In the genomic region with DNA sequence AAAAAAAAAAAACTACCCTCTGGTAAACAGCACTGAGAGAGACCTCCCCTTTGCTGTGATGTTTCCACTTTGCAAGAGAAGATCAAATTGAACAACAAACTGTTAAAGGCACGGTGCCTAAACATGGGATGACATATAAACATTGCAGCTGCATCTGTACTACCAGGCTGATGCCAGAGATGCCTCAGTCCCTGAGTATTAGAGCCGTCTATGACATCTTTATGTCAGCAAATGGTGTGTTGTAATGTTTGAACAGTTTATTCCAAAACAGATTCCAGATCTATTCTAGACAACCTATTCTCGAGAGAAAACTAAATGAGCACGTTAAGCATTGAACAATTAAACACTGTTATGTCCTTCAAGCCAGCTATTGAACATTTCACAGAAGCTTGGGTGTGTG, we compare ENCODE assay signal across 18 mouse cellular contexts.
DNase-seq lines count a peak whose midpoint lies in the region; ATAC-seq and TF ChIP-seq lines count a peak whose summit lies in the region.
"Had no signal": no experiment of that assay in that cellular context is flagged by ENCODE, and none has a peak within 500 bp of the region (broad histone marks: within the 10 kb centered on the region; RNA-seq: fewer than 3 reads in every experiment).

No protein-coding gene starts in this region.

- no peaks in the 10 kb centered on the region for H3K36me3 ChIP-seq in intestine, embryonic 14.5 days (ENCODE audit: control insufficient read depth, insufficient read depth, low read length)
- H3K36me3 ChIP-seq in intestine, embryonic 15.5 days, result no peaks in the 10 kb centered on the region
- no peaks in the 10 kb centered on the region for H3K36me3 ChIP-seq in lung, embryonic 16.5 days (ENCODE audit: control insufficient read depth, insufficient read depth, low read length)
- H3K36me3 ChIP-seq: forebrain, embryonic 12.5 days; liver, embryonic 15.5 days; midbrain, embryonic 10.5 days had no signal

- 54% methylated on average over 4 of the region's 4 CpGs for WGBS in intestine, embryonic 14.5 days
- WGBS in intestine, embryonic 15.5 days, result 49% methylated on average over 4 of the region's 4 CpGs
- 39% methylated on average over 4 of the region's 4 CpGs for WGBS in lung, embryonic 16.5 days
- WGBS in lung, adult 2 months, result 33% methylated on average over 4 of the region's 4 CpGs

- no peaks in the 10 kb centered on the region for H3K4me1 ChIP-seq in intestine, embryonic 14.5 days (replicated peaks; ENCODE audit: control insufficient read depth, insufficient read depth, low read length)
- H3K4me1 ChIP-seq in intestine, embryonic 15.5 days (replicated peaks), result no peaks in the 10 kb centered on the region
- H3K4me1 ChIP-seq in lung, embryonic 16.5 days (replicated peaks; ENCODE audit: control insufficient read depth, insufficient read depth, low read length), result peaks cover 10% of the 10 kb centered on the region
- H3K4me1 ChIP-seq in lung, adult 2 months (ENCODE audit: control insufficient read depth, insufficient read depth, low read length), result peaks cover 10% of the 10 kb centered on the region
- H3K4me1 ChIP-seq: forebrain, embryonic 12.5 days; liver, embryonic 15.5 days had no signal

- no peak for ATAC-seq in intestine, embryonic 14.5 days (replicated peaks; ENCODE audit: low FRiP score, low TSS enrichment, low read depth)
- no peak for ATAC-seq in intestine, embryonic 15.5 days
- ATAC-seq in lung, embryonic 16.5 days (ENCODE audit: low read depth), result peak; percentile 54; the same call in 1 of the 2 replicates
- ATAC-seq: hindbrain, postnatal 0 days; Patski had no signal

- DNase-seq in gastrocnemius, adult 2 months, result no peak
- DNase-seq in gastrocnemius, postnatal 4 days (ENCODE audit: low spot score in 2 of 2), result no peak
- DNase-seq in intestine, embryonic 14.5 days (ENCODE audit: low spot score), result no peak
- DNase-seq in lung, adult 2 months, result no peak
- DNase-seq in ovary, adult 18-20 months (ENCODE audit: low spot score), result no peak
- no peak for DNase-seq in right cerebral cortex, postnatal 4 days
- DNase-seq: adrenal gland, adult 8-10 months; cerebellum, adult 9-10 months; layer of hippocampus, postnatal 36 days; thymus, postnatal 14 days had no signal

- H3K27ac ChIP-seq in gastrocnemius, adult 2 months, result peak overlapping the region; percentile 43; the same call in 1 of the 2 replicates
- H3K27ac ChIP-seq in intestine, embryonic 14.5 days (ENCODE audit: low read depth), result peak overlapping the region; percentile 57; the same call in 1 of the 2 replicates
- H3K27ac ChIP-seq in intestine, embryonic 15.5 days, result no peak overlapping the region
- H3K27ac ChIP-seq in lung, embryonic 16.5 days (ENCODE audit: low read length), result peak overlapping the region; percentile 48
- H3K27ac ChIP-seq: hindbrain, postnatal 0 days; liver, embryonic 15.5 days; macrophage; midbrain, embryonic 10.5 days had no signal

- H3K9ac ChIP-seq in intestine, embryonic 14.5 days (ENCODE audit: low read length), result no peak overlapping the region
- no peak overlapping the region for H3K9ac ChIP-seq in intestine, embryonic 15.5 days
- no peak overlapping the region for H3K9ac ChIP-seq in lung, embryonic 16.5 days (ENCODE audit: low read length)
- H3K9ac ChIP-seq: forebrain, embryonic 12.5 days; liver, embryonic 15.5 days had no signal

- no peaks in the 10 kb centered on the region for H3K9me3 ChIP-seq in intestine, embryonic 14.5 days (ENCODE audit: control insufficient read depth, low read length)
- H3K9me3 ChIP-seq in intestine, embryonic 15.5 days, result no peaks in the 10 kb centered on the region
- no peaks in the 10 kb centered on the region for H3K9me3 ChIP-seq in lung, embryonic 16.5 days (ENCODE audit: control insufficient read depth, low read length)
- H3K9me3 ChIP-seq: forebrain, embryonic 12.5 days; liver, embryonic 15.5 days; midbrain, embryonic 10.5 days had no signal

- no peak for TF ChIP-seq POLR2A in lung, adult 2 months (IDR thresholded peaks at IDR 0.05; ENCODE audit: borderline replicate concordance, extremely low read depth, low read depth, low read length)

- H3K27me3 ChIP-seq in intestine, embryonic 14.5 days (replicated peaks; ENCODE audit: control insufficient read depth, insufficient read depth, low read length), result no peaks in the 10 kb centered on the region
- no peaks in the 10 kb centered on the region for H3K27me3 ChIP-seq in intestine, embryonic 15.5 days (replicated peaks)
- H3K27me3 ChIP-seq in lung, embryonic 16.5 days (ENCODE audit: control insufficient read depth, insufficient read depth, low read depth, low read length), result no peaks in the 10 kb centered on the region
- H3K27me3 ChIP-seq: forebrain, embryonic 12.5 days; liver, embryonic 15.5 days; Patski had no signal

- H3K4me2 ChIP-seq in intestine, embryonic 14.5 days (ENCODE audit: low read length), result no peak overlapping the region
- no peak overlapping the region for H3K4me2 ChIP-seq in intestine, embryonic 15.5 days (replicated peaks)
- H3K4me2 ChIP-seq in lung, embryonic 16.5 days (ENCODE audit: low read depth, low read length), result no peak overlapping the region
- H3K4me2 ChIP-seq: forebrain, embryonic 12.5 days; liver, embryonic 15.5 days had no signal

- intact Hi-C loops in gastrocnemius, adult 2 months (cut with DNase I), result loop anchor here (2.0 kb wide), 1 partner anchor 57 kb away; no protein-coding TSS in a partner anchor

- no peak for TF ChIP-seq CTCF in gastrocnemius, adult 2 months (IDR thresholded peaks at IDR 0.05)
- TF ChIP-seq CTCF in lung, adult 2 months (IDR thresholded peaks at IDR 0.05; ENCODE audit: insufficient read depth, low read length), result no peak

- no peak overlapping the region for H3K4me3 ChIP-seq in gastrocnemius, adult 2 months
- H3K4me3 ChIP-seq in intestine, embryonic 14.5 days (ENCODE audit: low read depth, low read length), result no peak overlapping the region
- no peak overlapping the region for H3K4me3 ChIP-seq in intestine, embryonic 15.5 days (replicated peaks)
- no peak overlapping the region for H3K4me3 ChIP-seq in lung, embryonic 16.5 days (ENCODE audit: low read length)
- no peak overlapping the region for H3K4me3 ChIP-seq in lung, adult 2 months (replicated peaks; ENCODE audit: extremely low read depth, low read depth, low read length)
- H3K4me3 ChIP-seq: forebrain, embryonic 12.5 days; liver, embryonic 15.5 days; midbrain, embryonic 10.5 days had no signal
